Mouse (Mus musculus) hindbrain, embryonic 10.5 days (tissue): Measurements from ENCODE around the gene Pced1b. TPM values are rescaled to one million over a fixed set of nuclear protein-coding genes. Genes with fewer than 3 reads are reported as not detected.
"Not testable (repeated sequence)": the region's sequence is repeated elsewhere in the genome, so short reads cannot be mapped to it uniquely, and the experiment has no call there.

Source experiments
- DNase-seq: peaks from one replicate; pipeline ENCODE4 v3.0.0-alpha.2; 2017; ENCODE audit warnings: low spot score
- H3K27ac ChIP-seq: fragments of 300-500 bp; sonication (generic); 2 replicates; pipeline ENCODE4 v1.5.1; 2016; ENCODE audit warnings: mild to moderate bottlenecking, moderate library complexity
- H3K27me3 ChIP-seq: fragments of 300-500 bp; sonication (generic); 2 replicates; pipeline ENCODE4 v1.6.1; 2016; ENCODE audit warnings: mild to moderate bottlenecking; ENCODE audit not compliant: poor library complexity, insufficient read depth, severe bottlenecking
- H3K36me3 ChIP-seq: fragments of 300-500 bp; sonication (generic); 2 replicates; pipeline ENCODE4 v1.6.1; 2016; ENCODE audit warnings: mild to moderate bottlenecking, moderate library complexity
- H3K4me1 ChIP-seq: fragments of 300-500 bp; sonication (generic); replicated peaks from 2 replicates; pipeline ENCODE4 v1.6.1; 2016; ENCODE audit warnings: mild to moderate bottlenecking
- H3K4me3 ChIP-seq: fragments of 300-500 bp; sonication (generic); 2 replicates; pipeline ENCODE4 v1.5.1; 2016; ENCODE audit warnings: mild to moderate bottlenecking, moderate library complexity
- H3K9me3 ChIP-seq: fragments of 300-500 bp; sonication (generic); 2 replicates; pipeline ENCODE4 v1.6.1; 2016; ENCODE audit warnings: mild to moderate bottlenecking, moderate library complexity
- WGBS: fragments of 180-500 bp; shearing (Covaris S2); methylation state at CpG from one replicate; pipeline ENCODE4 v1.1.7; 2016; 5-methylcytosine and 5-hydroxymethylcytosine counted together
- polyA plus RNA-seq: library from polyadenylated mRNA; unstranded; fragments of >200 nt; fragmentation: Nextera tagmentation; extraction: Ambion mirVana; gene quantifications from 2 replicates; pipeline ENCODE4 v1.2.1, GENCODE M21; 2016

Pced1b gene
- polyA plus RNA-seq, 1 experiment from 2014 or later, result 3.5 TPM

DNA sequence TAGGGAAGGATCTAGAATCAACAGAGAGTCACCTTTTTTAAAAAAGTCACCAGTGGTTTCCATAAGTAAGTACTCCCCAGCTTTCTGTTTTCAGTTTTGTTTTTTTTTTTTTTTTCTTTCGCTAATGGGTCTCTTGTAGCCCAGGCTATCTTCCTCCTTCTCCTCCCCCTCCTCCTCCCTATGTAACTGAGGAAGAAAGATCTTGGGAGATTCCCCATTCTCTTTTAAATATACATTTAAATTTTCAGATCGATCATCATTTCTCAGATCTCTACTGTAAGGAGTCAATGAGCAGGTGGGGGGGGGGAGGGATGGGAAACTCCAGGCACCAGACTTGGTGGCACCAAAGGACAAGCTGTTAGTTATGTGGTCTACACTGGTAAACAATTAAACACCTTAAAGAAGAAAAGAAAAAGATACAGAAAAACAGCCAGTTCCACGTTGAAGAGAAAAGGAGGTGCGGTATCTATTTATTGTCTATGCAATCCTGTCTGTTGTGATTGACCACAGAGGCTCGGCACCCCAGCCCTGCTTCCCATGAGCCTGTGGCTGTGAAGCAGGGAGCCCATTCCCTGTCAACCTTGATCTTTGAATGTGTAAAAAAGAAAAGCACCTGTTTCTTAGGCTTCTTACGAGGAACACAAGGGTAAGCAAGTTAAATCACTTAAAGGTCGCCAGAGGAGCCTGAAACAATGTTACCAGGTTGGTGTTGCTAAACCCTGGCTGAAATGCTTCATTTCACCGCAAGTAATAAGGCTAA lies 127.4 kb downstream of the Pced1b start:
- Histone ChIP-seq H3K27ac (no peak overlapping the region), H3K36me3 (no peaks in the 10 kb centered on the region), H3K4me1 (peaks cover 29% of the 10 kb centered on the region), H3K4me3 (no peak overlapping the region), H3K9me3 (no peaks in the 10 kb centered on the region), H3K27me3 (peaks cover 12% of the 10 kb centered on the region)
- 59% methylated on average over 8 of the region's 8 CpGs for WGBS
- DNase-seq, result no peak

DNA sequence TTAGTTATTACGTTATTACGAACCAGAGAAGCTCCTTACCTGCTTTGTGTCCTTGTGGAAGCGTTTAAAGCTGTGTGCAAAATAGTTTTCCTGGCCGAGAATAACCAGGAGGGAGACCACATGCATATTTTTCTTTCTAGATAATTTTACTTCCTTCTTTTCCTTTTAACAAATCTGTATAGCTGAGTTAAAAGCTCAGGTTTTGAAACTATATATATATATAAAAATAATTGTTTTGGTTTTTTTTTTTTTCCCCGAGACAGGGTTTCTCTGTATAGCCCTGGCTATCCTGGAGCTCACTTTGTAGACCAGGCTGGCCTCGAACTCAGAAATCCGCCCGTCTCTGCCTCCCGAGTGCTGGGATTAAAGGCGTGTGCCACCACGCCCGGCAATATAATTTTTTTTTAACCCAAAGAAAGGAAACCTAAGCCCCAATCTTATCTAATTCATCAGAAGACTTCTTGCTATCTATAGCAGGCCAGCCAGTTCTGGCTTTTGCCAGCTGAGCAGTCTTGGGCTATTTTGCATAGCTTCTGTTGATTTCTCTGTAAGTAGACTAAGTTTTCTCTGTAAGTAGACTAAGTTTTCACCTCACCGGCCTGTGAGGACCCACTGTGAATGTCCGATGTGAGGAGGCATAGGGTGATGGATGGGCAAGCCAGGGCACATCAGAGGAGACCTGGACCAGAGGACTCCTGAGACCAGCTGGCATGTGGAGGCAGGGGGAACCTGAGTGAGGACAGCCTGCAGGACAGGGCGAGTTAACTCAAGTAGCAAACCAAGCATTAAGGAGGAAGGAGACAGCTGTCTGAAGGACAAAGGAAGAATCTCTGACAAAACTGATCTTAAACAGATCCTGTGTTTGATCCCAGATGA lies 128.2 kb downstream of the Pced1b start:
- no peak overlapping the region for H3K27ac ChIP-seq
- H3K4me3 ChIP-seq, result no peak overlapping the region
- H3K27me3 ChIP-seq, result peaks cover 12% of the 10 kb centered on the region
- H3K9me3 ChIP-seq, result no peaks in the 10 kb centered on the region
- WGBS, result 86% methylated on average over 15 of the region's 15 CpGs
- H3K4me1 ChIP-seq, result peaks cover 32% of the 10 kb centered on the region
- H3K36me3 ChIP-seq, result no peaks in the 10 kb centered on the region
- no peak for DNase-seq

DNA sequence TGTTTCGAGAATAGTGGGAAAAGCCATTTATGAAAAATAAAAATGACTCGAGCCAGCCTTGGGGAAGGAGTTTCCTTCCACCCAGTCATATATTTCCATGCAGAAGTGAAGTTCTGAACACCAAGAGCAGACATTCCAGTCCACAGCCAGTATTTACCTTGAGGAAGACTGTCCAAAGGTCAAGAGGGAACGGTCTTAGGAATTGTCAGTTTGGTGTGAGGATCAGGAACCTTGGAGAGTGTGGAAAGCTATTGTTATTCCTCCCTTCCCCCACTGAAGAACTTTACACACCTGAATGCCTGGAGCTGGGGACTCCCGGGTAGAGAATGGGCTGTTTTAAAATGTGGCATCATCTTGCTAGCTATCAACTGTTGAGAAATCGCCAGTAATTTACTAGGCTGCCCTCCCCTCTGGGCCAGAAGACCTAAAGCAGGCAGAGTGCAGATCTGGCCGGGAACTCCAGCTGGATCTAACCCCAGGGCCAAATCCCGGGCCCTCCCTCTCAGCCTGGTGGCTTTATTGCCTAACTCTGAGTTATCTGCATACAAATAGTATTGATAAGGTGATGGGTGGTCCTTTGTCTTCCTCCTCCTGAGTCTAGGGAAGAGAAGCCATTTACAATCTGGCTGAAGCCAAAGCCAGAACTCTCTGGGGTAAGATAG lies 129.3 kb downstream of the Pced1b start:
- 0 out of 2 replicates have a peak overlapping the region, but pooled peaks have one; percentile 54 for H3K27ac ChIP-seq
- DNase-seq, result no peak

DNA sequence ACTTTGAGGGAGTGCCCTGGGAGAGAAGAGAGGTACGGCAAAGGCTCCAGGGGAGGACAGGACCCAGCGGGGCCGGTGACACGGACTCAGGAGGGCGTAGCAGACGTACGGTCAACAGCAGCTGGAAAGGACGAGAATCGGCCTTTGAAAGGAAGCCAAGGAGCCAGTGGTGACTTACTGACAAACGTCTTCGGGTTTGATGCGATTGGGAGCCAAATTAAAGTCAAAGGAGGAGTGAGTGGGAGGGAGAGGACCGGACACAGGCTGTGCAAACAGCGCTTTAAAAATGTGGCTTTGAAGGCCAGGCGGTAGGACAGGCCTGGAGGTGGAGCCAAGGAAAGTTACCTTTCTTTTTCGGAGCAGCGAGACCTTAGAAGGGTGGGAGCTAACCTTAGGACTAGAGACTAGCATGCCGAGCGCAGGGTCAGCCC lies 129.9 kb downstream of the Pced1b start:
- H3K27me3 ChIP-seq, result peaks cover 12% of the 10 kb centered on the region
- WGBS, result 11% methylated on average over 19 of the region's 19 CpGs

More for the DNA sequence above, 129.3 kb downstream of the Pced1b start:
- Histone ChIP-seq H3K27me3 (peaks cover 12% of the 10 kb centered on the region), H3K4me3 (peak overlapping the region; percentile 28), H3K4me1 (peaks cover 33% of the 10 kb centered on the region), H3K9me3 (no peaks in the 10 kb centered on the region), H3K36me3 (no peaks in the 10 kb centered on the region)
- 32% methylated on average over 7 of the region's 7 CpGs for WGBS

DNA sequence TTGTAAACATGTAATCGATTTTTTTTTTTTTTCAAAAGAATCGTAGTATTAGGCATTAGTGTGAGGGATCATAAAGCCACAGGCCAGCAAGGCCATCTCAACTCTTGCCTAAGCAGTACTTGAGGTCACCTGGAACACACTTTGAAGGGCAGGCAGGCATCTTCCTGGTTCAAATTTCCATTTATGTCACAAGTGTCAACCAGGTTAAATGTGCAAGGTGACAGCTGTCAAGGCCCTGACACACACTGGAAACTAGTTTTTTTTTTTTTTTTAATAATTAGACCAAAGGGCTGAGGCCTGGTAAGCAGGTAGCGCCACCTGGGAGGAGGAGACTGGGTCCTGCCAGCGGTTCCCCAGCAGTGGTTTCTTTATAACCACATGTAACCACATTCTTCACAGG lies 131.2 kb downstream of the Pced1b start:
- Histone ChIP-seq H3K36me3 (no peaks in the 10 kb centered on the region), H3K4me3 (no peak overlapping the region), H3K9me3 (no peaks in the 10 kb centered on the region), H3K4me1 (peaks cover 27% of the 10 kb centered on the region), H3K27ac (no peak overlapping the region), H3K27me3 (peaks cover 12% of the 10 kb centered on the region)
- WGBS, result 84% methylated on average over 4 of the region's 4 CpGs
- no peak for DNase-seq

More for the DNA sequence above, 129.9 kb downstream of the Pced1b start:
- H3K4me3 ChIP-seq, result peak overlapping the region; percentile 28
- H3K36me3 ChIP-seq, result no peaks in the 10 kb centered on the region
- DNase-seq, result peak; percentile 17
- H3K9me3 ChIP-seq, result no peaks in the 10 kb centered on the region
- H3K27ac ChIP-seq, result peak overlapping the region; percentile 54; the same call in 1 of the 2 replicates
- peaks cover 33% of the 10 kb centered on the region for H3K4me1 ChIP-seq

DNA sequence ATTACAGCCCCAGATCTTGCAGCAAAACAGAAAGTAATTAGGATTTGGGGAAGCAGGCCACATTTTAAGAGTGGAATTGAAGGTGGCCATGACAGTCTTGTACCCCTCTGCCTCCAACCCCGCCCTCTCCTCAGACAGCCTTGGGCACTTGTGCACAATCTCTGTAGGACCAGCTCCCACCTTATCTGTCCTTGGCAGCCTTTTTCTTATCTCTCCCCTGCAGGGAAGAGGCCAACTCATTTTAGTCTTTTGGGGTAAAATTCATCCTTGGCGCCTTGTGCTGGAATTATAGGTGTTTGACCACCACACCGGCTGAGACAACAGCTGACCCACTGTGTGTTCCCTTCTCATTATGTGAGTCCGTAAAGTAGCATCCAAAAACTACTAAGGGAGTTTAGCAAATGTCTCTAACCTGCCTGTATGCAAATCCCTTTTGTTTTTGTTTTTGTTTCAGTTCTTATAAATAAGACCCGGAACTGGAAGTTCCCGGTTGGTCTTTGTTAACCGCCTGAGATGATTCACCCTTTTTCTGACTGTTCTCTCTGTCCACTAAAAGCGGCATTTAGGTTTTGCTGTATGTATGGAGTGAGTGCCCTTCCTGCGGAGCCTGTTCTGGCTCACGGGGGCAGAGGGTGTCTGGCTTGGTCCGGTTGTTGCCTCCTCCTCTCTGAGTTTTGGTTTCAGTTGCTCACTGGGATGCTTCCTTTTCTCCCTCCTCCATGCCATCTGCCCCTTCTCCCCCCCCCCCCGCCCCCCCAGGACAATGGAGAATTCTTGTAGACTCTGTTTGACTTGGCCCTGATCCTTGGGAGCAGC lies 132.8 kb downstream of the Pced1b start:
- Histone ChIP-seq H3K4me3 (no peak overlapping the region), H3K36me3 (0 out of 2 replicates have a peak, but pooled peaks cover 9% of the 10 kb centered on the region), H3K27ac (peak overlapping the region; percentile 40; the same call in 1 of the 2 replicates), H3K9me3 (no peaks in the 10 kb centered on the region), H3K27me3 (peaks cover 12% of the 10 kb centered on the region), H3K4me1 (peaks cover 18% of the 10 kb centered on the region)
- DNase-seq, result no peak
- 63% methylated on average over 11 of the region's 12 CpGs for WGBS

DNA sequence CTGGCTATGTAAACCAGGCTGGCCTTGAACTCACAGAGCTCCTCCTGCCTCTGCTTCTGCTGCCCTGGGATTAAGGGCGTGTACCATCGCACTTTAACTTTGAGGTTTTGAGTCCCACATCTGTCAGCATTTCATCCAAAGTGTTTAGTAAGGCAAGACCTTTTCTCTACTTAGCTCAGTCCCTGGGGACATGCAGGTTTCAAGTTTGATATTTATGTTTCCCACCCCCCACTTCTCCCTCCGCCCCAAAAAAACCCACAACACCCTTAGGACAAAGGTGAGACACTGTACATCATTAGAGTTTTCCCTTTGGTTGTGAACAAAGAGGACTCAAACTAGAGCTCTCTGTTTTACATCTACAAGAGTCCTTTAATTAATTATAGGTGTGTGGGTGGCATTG lies 135.7 kb downstream of the Pced1b start:
- peaks cover under 1% of the 10 kb centered on the region; the same call in 1 of the 2 replicates for H3K27me3 ChIP-seq
- no peak for DNase-seq
- 0 out of 2 replicates have a peak, but pooled peaks cover 9% of the 10 kb centered on the region for H3K36me3 ChIP-seq
- no peak overlapping the region for H3K4me3 ChIP-seq
- peaks cover 4% of the 10 kb centered on the region; the same call in 1 of the 2 replicates for H3K4me1 ChIP-seq
- 93% methylated on average over 3 of the region's 3 CpGs for WGBS
- no peaks in the 10 kb centered on the region for H3K9me3 ChIP-seq
- no peak overlapping the region for H3K27ac ChIP-seq

DNA sequence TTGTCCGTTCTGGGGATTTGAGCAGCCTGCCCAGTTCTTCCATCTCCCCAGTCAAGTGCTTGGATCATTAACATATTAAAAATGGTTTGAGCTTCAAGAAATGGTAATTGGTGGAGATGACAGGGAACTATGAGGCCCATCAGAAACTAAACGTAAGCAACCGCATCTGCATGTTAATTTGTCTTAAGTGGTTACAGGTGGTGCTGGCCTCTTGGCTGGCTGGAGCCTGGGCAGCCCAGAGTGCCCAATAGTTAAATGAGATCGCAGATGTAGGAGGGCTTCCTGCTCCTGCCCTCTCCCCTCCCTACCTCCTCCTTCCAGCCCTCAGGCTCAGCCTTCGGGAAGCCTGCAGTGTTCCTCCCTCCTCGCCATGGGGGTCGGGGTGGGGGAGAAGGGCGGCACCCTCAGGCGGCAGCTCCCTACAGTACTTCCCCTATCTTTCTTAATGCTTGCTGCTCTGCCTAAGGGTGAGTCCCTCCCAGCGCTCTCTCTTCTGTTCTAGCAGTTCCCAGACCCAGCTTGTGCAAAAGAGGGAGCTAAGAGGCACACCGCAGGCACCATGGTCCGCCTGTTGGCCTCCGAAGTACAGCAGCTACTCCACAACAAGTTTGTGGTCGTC lies 136.7 kb downstream of the Pced1b start:
- no peaks in the 10 kb centered on the region for H3K9me3 ChIP-seq
- H3K27me3 ChIP-seq, result no peaks in the 10 kb centered on the region
- no peak overlapping the region for H3K4me3 ChIP-seq
- peaks cover 4% of the 10 kb centered on the region; the same call in 1 of the 2 replicates for H3K4me1 ChIP-seq
- DNase-seq, result no peak
- WGBS, result 69% methylated on average over 14 of the region's 14 CpGs
- H3K36me3 ChIP-seq, result 0 out of 2 replicates have a peak, but pooled peaks cover 9% of the 10 kb centered on the region
- H3K27ac ChIP-seq, result 0 out of 2 replicates have a peak overlapping the region, but pooled peaks have one; percentile 23

DNA sequence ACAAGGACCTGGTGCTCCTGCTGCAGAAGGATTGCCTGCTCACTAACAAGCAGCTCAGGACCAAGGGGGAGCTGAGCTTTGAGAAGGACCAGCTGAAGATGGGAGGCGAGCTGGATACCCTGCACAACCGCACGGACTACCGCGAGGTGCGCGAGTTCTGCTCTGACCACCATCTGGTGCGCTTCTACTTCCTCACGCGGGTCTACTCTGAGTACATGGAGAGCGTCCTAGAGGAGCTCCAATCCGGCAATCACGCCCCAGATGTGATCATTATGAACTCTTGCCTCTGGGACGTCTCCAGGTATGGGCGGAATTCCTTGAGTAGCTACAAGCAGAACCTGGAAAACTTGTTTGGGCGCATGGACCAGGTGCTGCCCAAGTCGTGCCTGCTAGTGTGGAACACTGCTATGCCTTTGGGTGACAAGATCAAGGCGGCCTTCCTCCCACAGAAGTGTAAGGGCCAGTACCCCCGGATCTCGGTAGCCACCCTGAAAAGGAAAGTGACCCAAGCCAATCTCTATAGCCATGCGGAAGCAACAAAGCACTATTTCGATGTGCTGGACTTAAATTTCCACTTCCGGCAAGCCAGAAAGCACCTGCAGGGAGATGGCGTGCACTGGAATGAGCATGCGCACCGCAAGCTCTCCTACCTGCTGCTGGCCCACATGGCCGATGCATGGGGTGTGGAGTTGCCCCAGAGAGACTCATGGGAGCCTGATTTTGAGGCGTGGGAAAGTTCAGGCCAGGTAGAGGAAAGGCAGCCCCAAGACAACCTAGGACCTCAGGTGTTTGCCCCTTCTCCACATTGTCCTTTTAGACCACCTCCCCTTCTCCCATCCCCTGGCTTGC lies 137.5 kb downstream of the Pced1b start:
- Histone ChIP-seq H3K27me3 (no peaks in the 10 kb centered on the region), H3K27ac (no peak overlapping the region), H3K4me3 (no peak overlapping the region), H3K36me3 (0 out of 2 replicates have a peak, but pooled peaks cover 9% of the 10 kb centered on the region), H3K4me1 (peaks cover 4% of the 10 kb centered on the region; the same call in 1 of the 2 replicates), H3K9me3 (no peaks in the 10 kb centered on the region)
- WGBS, result 95% methylated on average over 28 of the region's 28 CpGs
- no peak for DNase-seq

DNA sequence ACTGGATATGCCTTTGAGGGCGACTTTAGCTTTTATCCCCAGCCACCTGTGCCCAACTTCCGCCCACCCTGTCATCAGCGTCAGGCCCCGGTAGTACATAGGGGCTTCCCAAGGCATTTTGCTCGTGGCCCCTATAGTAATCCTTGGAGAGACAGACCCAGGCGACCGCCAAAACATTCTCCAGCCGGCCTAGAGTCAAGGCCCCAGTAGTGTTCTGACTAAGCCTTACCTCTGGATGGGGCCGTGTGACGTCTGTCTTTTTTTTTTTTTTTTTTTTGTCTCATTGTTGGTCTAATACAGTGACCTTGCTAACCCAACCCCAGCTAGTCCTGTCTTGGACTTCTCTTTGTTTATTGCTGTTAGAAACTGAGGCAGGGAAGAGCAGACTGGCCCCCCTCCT lies 138.3 kb downstream of the Pced1b start:
- not testable (repeated sequence) for H3K4me1 ChIP-seq, H3K27me3 ChIP-seq, H3K9me3 ChIP-seq, DNase-seq, H3K27ac ChIP-seq, H3K4me3 ChIP-seq, H3K36me3 ChIP-seq
- WGBS, result 92% methylated on average over 10 of the region's 10 CpGs

DNA sequence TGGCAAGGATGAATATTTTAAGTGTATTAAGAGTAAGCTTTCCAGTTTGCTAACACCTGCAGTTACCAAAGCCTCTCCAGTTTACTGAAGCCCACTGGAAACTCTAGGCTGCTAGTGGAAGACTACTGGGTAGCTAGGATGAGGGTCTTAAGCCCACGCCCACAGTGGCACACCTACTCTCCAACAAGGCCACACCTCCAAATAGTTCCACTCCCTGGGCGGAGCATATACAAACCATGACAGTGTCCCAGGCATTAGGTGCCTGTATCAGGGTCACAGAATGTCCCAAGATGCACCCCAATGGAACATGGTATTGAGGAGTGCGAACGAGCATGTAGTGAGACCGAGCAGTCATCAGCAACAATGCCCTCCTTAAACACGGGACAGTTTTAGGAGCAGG lies 140.9 kb downstream of the Pced1b start:
- Histone ChIP-seq H3K4me3 (no peak overlapping the region), H3K4me1 (no peaks in the 10 kb centered on the region), H3K36me3 (0 out of 2 replicates have a peak, but pooled peaks cover 9% of the 10 kb centered on the region), H3K27me3 (no peaks in the 10 kb centered on the region), H3K9me3 (no peaks in the 10 kb centered on the region), H3K27ac (no peak overlapping the region)
- DNase-seq, result no peak
- 91% methylated on average over 6 of the region's 6 CpGs for WGBS
